Mouse (Mus musculus) brain, embryonic 14.5 days (tissue): Measurements from ENCODE around the gene Lpp.

Source experiments
- CTCF ChIP-seq: fragments of 200-500 bp; IDR thresholded peaks from 2 replicates; pipeline ENCODE4 v1.5.1; 2012; ENCODE audit warnings: inconsistent platforms, mild to moderate bottlenecking, moderate library complexity, borderline replicate concordance; ENCODE audit not compliant: insufficient read depth, insufficient read length; ENCODE audit errors: extremely low read depth
- POLR2A ChIP-seq: fragments of 200-500 bp; IDR thresholded peaks from 2 replicates; pipeline ENCODE4 v1.6.1; 2012; ENCODE audit warnings: mild to moderate bottlenecking, inconsistent platforms, borderline replicate concordance; ENCODE audit not compliant: poor library complexity, insufficient read depth, insufficient read length, severe bottlenecking; ENCODE audit errors: extremely low read depth

DNA sequence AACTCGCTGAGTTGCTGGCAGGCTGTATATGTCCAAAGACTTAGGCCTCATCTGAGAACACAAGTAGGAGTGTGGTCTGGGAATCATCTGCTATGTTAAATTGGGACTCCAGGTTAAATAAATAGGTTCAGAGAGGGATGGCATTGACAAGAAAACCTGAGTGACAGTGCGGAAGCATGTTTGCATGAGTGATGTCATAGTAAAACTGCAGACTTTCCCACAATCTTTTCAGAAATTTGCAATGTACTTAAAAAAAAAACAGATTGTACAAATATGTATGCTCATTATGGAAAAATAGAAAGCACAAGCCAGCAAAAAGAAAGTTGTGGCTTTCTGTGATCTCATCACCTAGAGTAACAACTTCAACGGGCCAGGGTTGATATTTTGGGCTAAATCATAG is 619.6 kb downstream of the Lpp start:
- TF ChIP-seq CTCF (no peak), POLR2A (no peak)
